In genomic region chr14:54941024-54941978, GRCm38 (mm10) we compare ENCODE assay signal across 36 mouse cellular contexts. TPM values are rescaled to one million over a fixed set of nuclear protein-coding genes. Genes with fewer than 3 reads are reported as not detected.
DNase-seq lines count a peak whose midpoint lies in the region; ATAC-seq and TF ChIP-seq lines count a peak whose summit lies in the region.
"Had no signal": no experiment of that assay in that cellular context is flagged by ENCODE, and none has a peak within 500 bp of the region (broad histone marks: within the 10 kb centered on the region; RNA-seq: fewer than 3 reads in every experiment).

No protein-coding gene starts in this region.

- no peak overlapping the region for H3K4me2 ChIP-seq in embryonic facial prominence, embryonic 14.5 days (ENCODE audit: low read depth, low read length)
- no peak overlapping the region for H3K4me2 ChIP-seq in heart, embryonic 13.5 days
- H3K4me2 ChIP-seq in midbrain, embryonic 11.5 days = no peak overlapping the region
- no peak overlapping the region for H3K4me2 ChIP-seq in midbrain, embryonic 15.5 days
- H3K4me2 ChIP-seq: forebrain, embryonic 13.5 days; hindbrain, embryonic 15.5 days; neural tube, embryonic 15.5 days; stomach, embryonic 15.5 days had no signal

- no peaks in the 10 kb centered on the region for H3K27me3 ChIP-seq in embryonic facial prominence, embryonic 14.5 days (replicated peaks; ENCODE audit: control insufficient read depth, insufficient read depth, low read length)
- H3K27me3 ChIP-seq in embryonic facial prominence, embryonic 10.5 days (replicated peaks; ENCODE audit: low read depth, poor library complexity, severe bottlenecking) = no peaks in the 10 kb centered on the region
- 0 out of 2 replicates have a peak, but pooled peaks cover 4% of the 10 kb centered on the region for H3K27me3 ChIP-seq in heart, embryonic 13.5 days (replicated peaks)
- H3K27me3 ChIP-seq in heart, embryonic 10.5 days (ENCODE audit: insufficient read depth, poor library complexity, severe bottlenecking) = no peaks in the 10 kb centered on the region; the same call in 1 of the 2 replicates
- no peaks in the 10 kb centered on the region for H3K27me3 ChIP-seq in midbrain, embryonic 11.5 days (ENCODE audit: control insufficient read depth, insufficient read depth, low read length)
- no peaks in the 10 kb centered on the region for H3K27me3 ChIP-seq in midbrain, embryonic 15.5 days (replicated peaks)
- H3K27me3 ChIP-seq: forebrain, embryonic 13.5 days; hindbrain, embryonic 15.5 days; neural tube, embryonic 15.5 days; stomach, embryonic 15.5 days had no signal

- intact Hi-C loops in left cerebral cortex, adult 2 months (cut with DNase I) = no loop called here

- ATAC-seq in embryonic facial prominence, embryonic 14.5 days (ENCODE audit: low read depth) = no peak
- ATAC-seq in heart, embryonic 13.5 days (ENCODE audit: extremely low read depth, insufficient number of reproducible peaks, low FRiP score, low TSS enrichment) = no peak
- ATAC-seq in midbrain, embryonic 11.5 days (ENCODE audit: low FRiP score) = no peak
- no peak for ATAC-seq in midbrain, embryonic 15.5 days (replicated peaks)
- ATAC-seq: activated CD4-positive, CD25-positive, alpha-beta regulatory T cell, adult 4 months; forebrain, embryonic 13.5 days; inflammation-experienced regulatory T-cells, adult 6 months had no signal

- DNase-seq in embryonic facial prominence, embryonic 14.5 days (ENCODE audit: low spot score) = no peak
- no peak for DNase-seq in embryonic facial prominence, embryonic 10.5 days (ENCODE audit: low spot score)
- no peak for DNase-seq in heart, embryonic 10.5 days (ENCODE audit: low spot score)
- peak; percentile 6 for DNase-seq in midbrain, embryonic 11.5 days (ENCODE audit: low spot score, missing footprints)
- DNase-seq in kidney, postnatal 36 days = peak; percentile 69 to 70
- no peak for DNase-seq in left cerebral cortex, adult 2 months (ENCODE audit: extremely low spot score in 1 of 2, low spot score in 2 of 2)
- DNase-seq: adrenal gland, adult 2 months; adrenal gland, postnatal 36 days; cerebellum, adult 18-20 months; cerebellum, postnatal 10 days; gastrocnemius, postnatal 14 days; liver; lung, adult 2 months; lung, postnatal 10 days; midbrain, embryonic 14.5 days; right cerebral cortex, postnatal 25 days had no signal

- 57% methylated on average over 13 of the region's 13 CpGs for WGBS in embryonic facial prominence, embryonic 14.5 days
- 70% methylated on average over 13 of the region's 13 CpGs for WGBS in embryonic facial prominence, embryonic 10.5 days
- 47% methylated on average over 13 of the region's 13 CpGs for WGBS in heart, embryonic 13.5 days
- 57% methylated on average over 13 of the region's 13 CpGs for WGBS in heart, embryonic 10.5 days
- 73% methylated on average over 13 of the region's 13 CpGs for WGBS in midbrain, embryonic 11.5 days
- WGBS in midbrain, embryonic 15.5 days = 68% methylated on average over 13 of the region's 13 CpGs

- H3K4me1 ChIP-seq in embryonic facial prominence, embryonic 14.5 days (ENCODE audit: control insufficient read depth, insufficient read depth, low read length) = no peaks in the 10 kb centered on the region; the same call in 1 of the 2 replicates
- peaks cover 12% of the 10 kb centered on the region for H3K4me1 ChIP-seq in embryonic facial prominence, embryonic 10.5 days
- peaks cover 22% of the 10 kb centered on the region for H3K4me1 ChIP-seq in heart, embryonic 13.5 days
- peaks cover 8% of the 10 kb centered on the region for H3K4me1 ChIP-seq in heart, embryonic 10.5 days
- H3K4me1 ChIP-seq in midbrain, embryonic 11.5 days (ENCODE audit: control insufficient read depth, insufficient read depth, low read length) = no peaks in the 10 kb centered on the region; the same call in 1 of the 2 replicates
- H3K4me1 ChIP-seq in midbrain, embryonic 15.5 days = peaks cover 3% of the 10 kb centered on the region; the same call in 1 of the 2 replicates
- H3K4me1 ChIP-seq: stomach, embryonic 15.5 days had no signal

- no peaks in the 10 kb centered on the region for H3K36me3 ChIP-seq in embryonic facial prominence, embryonic 14.5 days (ENCODE audit: control insufficient read depth, insufficient read depth, low read length)
- no peaks in the 10 kb centered on the region for H3K36me3 ChIP-seq in embryonic facial prominence, embryonic 10.5 days (replicated peaks)
- H3K36me3 ChIP-seq in heart, embryonic 13.5 days = peaks cover 66% of the 10 kb centered on the region
- peaks cover 60% of the 10 kb centered on the region for H3K36me3 ChIP-seq in heart, embryonic 10.5 days
- no peaks in the 10 kb centered on the region for H3K36me3 ChIP-seq in midbrain, embryonic 11.5 days (ENCODE audit: control insufficient read depth, insufficient read depth, low read length)
- no peaks in the 10 kb centered on the region for H3K36me3 ChIP-seq in midbrain, embryonic 15.5 days (replicated peaks)
- H3K36me3 ChIP-seq: hindbrain, embryonic 15.5 days; neural tube, embryonic 15.5 days; stomach, embryonic 15.5 days had no signal

- no peaks in the 10 kb centered on the region for H3K9me3 ChIP-seq in embryonic facial prominence, embryonic 14.5 days (ENCODE audit: control insufficient read depth, low read length)
- H3K9me3 ChIP-seq in embryonic facial prominence, embryonic 10.5 days = no peaks in the 10 kb centered on the region
- no peaks in the 10 kb centered on the region for H3K9me3 ChIP-seq in heart, embryonic 13.5 days
- no peaks in the 10 kb centered on the region for H3K9me3 ChIP-seq in heart, embryonic 10.5 days
- no peaks in the 10 kb centered on the region for H3K9me3 ChIP-seq in midbrain, embryonic 11.5 days (ENCODE audit: control insufficient read depth, low read length)
- no peaks in the 10 kb centered on the region for H3K9me3 ChIP-seq in midbrain, embryonic 15.5 days
- H3K9me3 ChIP-seq: forebrain, embryonic 13.5 days; hindbrain, embryonic 15.5 days; neural tube, embryonic 15.5 days; stomach, embryonic 15.5 days had no signal

- peak overlapping the region; percentile 5; the same call in 1 of the 2 replicates for H3K9ac ChIP-seq in embryonic facial prominence, embryonic 14.5 days (ENCODE audit: low read depth, low read length)
- peak overlapping the region; percentile 44; the same call in 1 of the 2 replicates for H3K9ac ChIP-seq in heart, embryonic 13.5 days
- no peak overlapping the region for H3K9ac ChIP-seq in midbrain, embryonic 11.5 days (ENCODE audit: low read length)
- no peak overlapping the region for H3K9ac ChIP-seq in midbrain, embryonic 15.5 days
- H3K9ac ChIP-seq: forebrain, embryonic 13.5 days; hindbrain, embryonic 15.5 days; liver, embryonic 14.5 days; neural tube, embryonic 15.5 days; stomach, embryonic 15.5 days had no signal

- no peak for TF ChIP-seq CTCF in left cerebral cortex, adult 2 months (IDR thresholded peaks at IDR 0.05)

- H3K27ac ChIP-seq in embryonic facial prominence, embryonic 14.5 days (replicated peaks; ENCODE audit: low read depth, low read length) = no peak overlapping the region
- H3K27ac ChIP-seq in embryonic facial prominence, embryonic 10.5 days (replicated peaks) = no peak overlapping the region
- peak overlapping the region; percentile 20; the same call in 1 of the 2 replicates for H3K27ac ChIP-seq in heart, embryonic 13.5 days (replicated peaks)
- H3K27ac ChIP-seq in heart, embryonic 10.5 days = no peak overlapping the region
- H3K27ac ChIP-seq in midbrain, embryonic 11.5 days (ENCODE audit: low read depth, low read length) = no peak overlapping the region
- no peak overlapping the region for H3K27ac ChIP-seq in midbrain, embryonic 15.5 days
- H3K27ac ChIP-seq in left cerebral cortex, adult 2 months = no peak overlapping the region
- H3K27ac ChIP-seq: forebrain, embryonic 13.5 days; hindbrain, embryonic 15.5 days; kidney, postnatal 0 days; liver, embryonic 14.5 days; macrophage; neural tube, embryonic 15.5 days; stomach, embryonic 15.5 days had no signal

- H3K4me3 ChIP-seq in embryonic facial prominence, embryonic 14.5 days (ENCODE audit: low read depth, low read length) = no peak overlapping the region
- H3K4me3 ChIP-seq in embryonic facial prominence, embryonic 10.5 days = no peak overlapping the region
- H3K4me3 ChIP-seq in heart, embryonic 13.5 days = no peak overlapping the region
- no peak overlapping the region for H3K4me3 ChIP-seq in heart, embryonic 10.5 days
- H3K4me3 ChIP-seq in midbrain, embryonic 11.5 days (ENCODE audit: low read depth, low read length) = no peak overlapping the region
- no peak overlapping the region for H3K4me3 ChIP-seq in midbrain, embryonic 15.5 days
- H3K4me3 ChIP-seq in left cerebral cortex, adult 2 months = no peak overlapping the region
- H3K4me3 ChIP-seq: forebrain, embryonic 13.5 days; hindbrain, embryonic 15.5 days; neural tube, embryonic 15.5 days; stomach, embryonic 15.5 days had no signal

RNA-seq across cellular contexts. Expression of gene Cmtm5, which starts 5.2 kb away (rescaled TPM):
- 13.7 and 14.8 TPM in 2 replicates for polyA plus RNA-seq in embryonic facial prominence, embryonic 14.5 days (2014; fragmentation: Nextera tagmentation; extraction: Ambion mirVana)
- 2.2 and 2.7 TPM in 2 replicates for polyA plus RNA-seq in embryonic facial prominence, embryonic 10.5 days (2016; fragmentation: Nextera tagmentation; extraction: Ambion mirVana)
- polyA plus RNA-seq in heart, embryonic 13.5 days (2015; fragmentation: Nextera tagmentation; extraction: Ambion mirVana) = 0.49 and 0.98 TPM in 2 replicates
- 0.97 and 1.5 TPM in 2 replicates for polyA plus RNA-seq in heart, embryonic 10.5 days (2016; fragmentation: Nextera tagmentation; extraction: Ambion mirVana)
- 0.19 and 0.71 TPM in 2 replicates for polyA plus RNA-seq in midbrain, embryonic 11.5 days (2014; fragmentation: Nextera tagmentation; extraction: Ambion mirVana)
- 6.5 and 7.2 TPM in 2 replicates for polyA plus RNA-seq in midbrain, embryonic 15.5 days (2015; fragmentation: Nextera tagmentation; extraction: Ambion mirVana)
- total RNA-seq in left cerebral cortex, adult 2 months (2021) = 10 to 100 TPM; 46.5 to 53.5 TPM
- total RNA-seq: CH12.LX; common myeloid progenitor, adult 5-6 weeks; ES-E14; granulocyte monocyte progenitor cell, adult 5-6 weeks; hematopoietic stem cell, adult 5-6 weeks; megakaryocyte-erythroid progenitor cell, adult 5-6 weeks had no signal
- polyA plus RNA-seq: C2C12; inflammation-experienced regulatory T-cells, adult 6 months; macrophage had no signal

RNA-seq across cellular contexts. Expression of gene Il25, which starts 8.8 kb away (rescaled TPM):
- 0.49 and 0.59 TPM in 2 replicates for polyA plus RNA-seq in embryonic facial prominence, embryonic 14.5 days (2014; fragmentation: Nextera tagmentation; extraction: Ambion mirVana)
- 0.14 TPM in 1 of 2 replicates, not detected in the other for polyA plus RNA-seq in embryonic facial prominence, embryonic 10.5 days (2016; fragmentation: Nextera tagmentation; extraction: Ambion mirVana)
- not detected in 2 replicates for polyA plus RNA-seq in heart, embryonic 13.5 days (2015; fragmentation: Nextera tagmentation; extraction: Ambion mirVana)
- polyA plus RNA-seq in heart, embryonic 10.5 days (2016; fragmentation: Nextera tagmentation; extraction: Ambion mirVana) = not detected in 2 replicates
- not detected in 2 replicates for polyA plus RNA-seq in midbrain, embryonic 11.5 days (2014; fragmentation: Nextera tagmentation; extraction: Ambion mirVana)
- polyA plus RNA-seq in midbrain, embryonic 15.5 days (2015; fragmentation: Nextera tagmentation; extraction: Ambion mirVana) = 0.48 TPM in 1 of 2 replicates, not detected in the other
- not detected for total RNA-seq in left cerebral cortex, adult 2 months (2021)
- total RNA-seq: adrenal gland, adult 2 months; adrenal gland, postnatal 36 days; CH12.LX; common myeloid progenitor, adult 5-6 weeks; gastrocnemius, postnatal 14 days; granulocyte monocyte progenitor cell, adult 5-6 weeks; hematopoietic stem cell, adult 5-6 weeks; left cerebral cortex, postnatal 14 days; megakaryocyte-erythroid progenitor cell, adult 5-6 weeks had no signal
- polyA plus RNA-seq: activated CD4-positive, CD25-positive, alpha-beta regulatory T cell, adult 4 months; C2C12; inflammation-experienced regulatory T-cells, adult 6 months; limb, embryonic 11.5 days; liver, embryonic 14.5 days; lung, adult 2 months; macrophage; midbrain, embryonic 14.5 days had no signal

RNA-seq across cellular contexts. Expression of gene Efs, which starts 15.4 kb away (rescaled TPM):
- 52.2 and 59.1 TPM in 2 replicates for polyA plus RNA-seq in embryonic facial prominence, embryonic 14.5 days (2014; fragmentation: Nextera tagmentation; extraction: Ambion mirVana)
- 42.4 and 42.9 TPM in 2 replicates for polyA plus RNA-seq in embryonic facial prominence, embryonic 10.5 days (2016; fragmentation: Nextera tagmentation; extraction: Ambion mirVana)
- 13.3 and 13.9 TPM in 2 replicates for polyA plus RNA-seq in heart, embryonic 13.5 days (2015; fragmentation: Nextera tagmentation; extraction: Ambion mirVana)
- 16.7 and 23.5 TPM in 2 replicates for polyA plus RNA-seq in heart, embryonic 10.5 days (2016; fragmentation: Nextera tagmentation; extraction: Ambion mirVana)
- 24.4 and 27.6 TPM in 2 replicates for polyA plus RNA-seq in midbrain, embryonic 11.5 days (2014; fragmentation: Nextera tagmentation; extraction: Ambion mirVana)
- 15.0 and 16.9 TPM in 2 replicates for polyA plus RNA-seq in midbrain, embryonic 15.5 days (2015; fragmentation: Nextera tagmentation; extraction: Ambion mirVana)
- total RNA-seq in left cerebral cortex, adult 2 months (2021) = 1 to 10 TPM; 5.1 to 8.1 TPM
- total RNA-seq: CH12.LX; common myeloid progenitor, adult 5-6 weeks; granulocyte monocyte progenitor cell, adult 5-6 weeks; hematopoietic stem cell, adult 5-6 weeks; megakaryocyte-erythroid progenitor cell, adult 5-6 weeks had no signal
- polyA plus RNA-seq: activated CD4-positive, CD25-positive, alpha-beta regulatory T cell, adult 4 months; inflammation-experienced regulatory T-cells, adult 6 months; macrophage had no signal

RNA-seq across cellular contexts. Expression of gene Myh6, which starts 25.4 kb away (rescaled TPM):
- 8.6 and 10.3 TPM in 2 replicates for polyA plus RNA-seq in embryonic facial prominence, embryonic 14.5 days (2014; fragmentation: Nextera tagmentation; extraction: Ambion mirVana)
- 0.26 and 2.0 TPM in 2 replicates for polyA plus RNA-seq in embryonic facial prominence, embryonic 10.5 days (2016; fragmentation: Nextera tagmentation; extraction: Ambion mirVana)
- 1,796 and 1,858 TPM in 2 replicates for polyA plus RNA-seq in heart, embryonic 13.5 days (2015; fragmentation: Nextera tagmentation; extraction: Ambion mirVana)
- 2,034 and 3,157 TPM in 2 replicates for polyA plus RNA-seq in heart, embryonic 10.5 days (2016; fragmentation: Nextera tagmentation; extraction: Ambion mirVana)
- polyA plus RNA-seq in midbrain, embryonic 11.5 days (2014; fragmentation: Nextera tagmentation; extraction: Ambion mirVana) = 0.51 TPM in 1 of 2 replicates, not detected in the other
- 1.6 and 2.8 TPM in 2 replicates for polyA plus RNA-seq in midbrain, embryonic 15.5 days (2015; fragmentation: Nextera tagmentation; extraction: Ambion mirVana)
- 10 to 100 TPM in 1 of 2 experiments, 1 to 10 TPM in 1; 6.0 to 10.9 TPM for total RNA-seq in left cerebral cortex, adult 2 months (2021)
- total RNA-seq: adrenal gland, adult 2 months; adrenal gland, postnatal 36 days; common myeloid progenitor, adult 5-6 weeks; granulocyte monocyte progenitor cell, adult 5-6 weeks; hematopoietic stem cell, adult 5-6 weeks; megakaryocyte-erythroid progenitor cell, adult 5-6 weeks had no signal
- polyA plus RNA-seq: activated CD4-positive, CD25-positive, alpha-beta regulatory T cell, adult 4 months; adrenal gland, adult 2 months; inflammation-experienced regulatory T-cells, adult 6 months; macrophage had no signal

RNA-seq across cellular contexts. Expression of gene Slc22a17, which starts 28.4 kb away (rescaled TPM):
- polyA plus RNA-seq in embryonic facial prominence, embryonic 14.5 days (2014; fragmentation: Nextera tagmentation; extraction: Ambion mirVana) = 42.4 and 56.0 TPM in 2 replicates
- polyA plus RNA-seq in embryonic facial prominence, embryonic 10.5 days (2016; fragmentation: Nextera tagmentation; extraction: Ambion mirVana) = 41.4 and 45.7 TPM in 2 replicates
- polyA plus RNA-seq in heart, embryonic 13.5 days (2015; fragmentation: Nextera tagmentation; extraction: Ambion mirVana) = 33.9 and 37.4 TPM in 2 replicates
- polyA plus RNA-seq in heart, embryonic 10.5 days (2016; fragmentation: Nextera tagmentation; extraction: Ambion mirVana) = 42.1 and 52.4 TPM in 2 replicates
- 35.4 and 36.0 TPM in 2 replicates for polyA plus RNA-seq in midbrain, embryonic 11.5 days (2014; fragmentation: Nextera tagmentation; extraction: Ambion mirVana)
- polyA plus RNA-seq in midbrain, embryonic 15.5 days (2015; fragmentation: Nextera tagmentation; extraction: Ambion mirVana) = 229 and 248 TPM in 2 replicates
- 100 to 1,000 TPM; 586 to 617 TPM for total RNA-seq in left cerebral cortex, adult 2 months (2021)
- polyA plus RNA-seq: macrophage had no signal

Comparison
In these comparisons a context has a peak if more than half of its experiments do, and no peak if none do; other contexts are left out.
1. DNase-seq: peak in midbrain, embryonic 11.5 days (single experiment) and kidney, postnatal 36 days (2 of 2); none in embryonic facial prominence, embryonic 14.5 days (single experiment), embryonic facial prominence, embryonic 10.5 days (single experiment), heart, embryonic 10.5 days (single experiment) and left cerebral cortex, adult 2 months (0 of 2).
2. H3K9ac ChIP-seq: peak in embryonic facial prominence, embryonic 14.5 days (single experiment) and heart, embryonic 13.5 days (single experiment); none in midbrain, embryonic 11.5 days (single experiment) and midbrain, embryonic 15.5 days (single experiment).